ENCODE assay signal across 9 mouse cellular contexts in genomic region chr16:70353058-70353457, GRCm38 (mm10). TPM values are rescaled to one million over a fixed set of nuclear protein-coding genes. Genes with fewer than 3 reads are reported as not detected.
A peak's percentile ranks its signal among the peaks of the same experiment; 100 is the strongest.
DNase-seq lines count a peak whose midpoint lies in the region; ATAC-seq and TF ChIP-seq lines count a peak whose summit lies in the region.
"Had no signal": no experiment of that assay in that cellular context is flagged by ENCODE, and none has a peak within 500 bp of the region (broad histone marks: within the 10 kb centered on the region; RNA-seq: fewer than 3 reads in every experiment).

No protein-coding gene starts in this region.

- DNase-seq in gastrocnemius, adult 2 months = peak; percentile 82
- DNase-seq in gastrocnemius, postnatal 4 days (ENCODE audit: low spot score in 2 of 2) = no peak
- peak; percentile 95 for DNase-seq in adipocyte (ENCODE audit: low spot score)
- DNase-seq in heart, adult 8-10 months (ENCODE audit: low spot score) = peak; percentile 35
- peak; percentile 61 for DNase-seq in kidney, postnatal 10 days
- DNase-seq in spleen, postnatal 10 days (ENCODE audit: low spot score in 2 of 2) = no peak
- no peak for DNase-seq in right cerebral cortex, postnatal 14 days

- H3K27me3 ChIP-seq in stomach, embryonic 15.5 days (replicated peaks) = no peaks in the 10 kb centered on the region

- peak overlapping the region; percentile 40; the same call in 1 of the 2 replicates for H3K27ac ChIP-seq in gastrocnemius, adult 2 months
- no peak overlapping the region for H3K27ac ChIP-seq in stomach, embryonic 15.5 days

- WGBS in stomach, embryonic 15.5 days = 41% methylated on average over 2 of the region's 2 CpGs

- H3K9ac ChIP-seq in stomach, embryonic 15.5 days = no peak overlapping the region

- ATAC-seq in stomach, embryonic 15.5 days (ENCODE audit: insufficient read depth, low FRiP score, low read depth) = peak; percentile 72; the same call in 1 of the 2 replicates

- no peak overlapping the region for H3K4me3 ChIP-seq in gastrocnemius, adult 2 months
- no peak overlapping the region for H3K4me3 ChIP-seq in stomach, embryonic 15.5 days (replicated peaks)
- H3K4me3 ChIP-seq: erythroblast, embryonic 14.5 days had no signal

- TF ChIP-seq CTCF in gastrocnemius, adult 2 months (IDR thresholded peaks at IDR 0.05) = peak; percentile 69

- H3K36me3 ChIP-seq in stomach, embryonic 15.5 days = no peaks in the 10 kb centered on the region

- no peaks in the 10 kb centered on the region for H3K4me1 ChIP-seq in stomach, embryonic 15.5 days

- intact Hi-C loops in gastrocnemius, adult 2 months (cut with DNase I) = no loop called here

- H3K9me3 ChIP-seq in stomach, embryonic 15.5 days = no peaks in the 10 kb centered on the region

- H3K4me2 ChIP-seq in stomach, embryonic 15.5 days = no peak overlapping the region

RNA-seq across cellular contexts. Expression of gene Gbe1, which starts 39.3 kb away (rescaled TPM):
- total RNA-seq in gastrocnemius, adult 2 months (2021) = 10 to 100 TPM; 53.8 to 77.1 TPM
- total RNA-seq in gastrocnemius, postnatal 4 days (2021) = 10 to 100 TPM; 23.4 to 27.9 TPM
- 10 to 100 TPM; 47.6 to 53.7 (median 51.1) TPM for total RNA-seq in heart, adult 8-10 months (2022)
- polyA plus RNA-seq in stomach, embryonic 15.5 days (2015; fragmentation: Nextera tagmentation; extraction: Ambion mirVana) = 26.4 and 29.9 TPM in 2 replicates

Comparison
In these comparisons a context has a peak if more than half of its experiments do, and no peak if none do; other contexts are left out.
1. DNase-seq: peak in gastrocnemius, adult 2 months (single experiment), adipocyte (single experiment), heart, adult 8-10 months (single experiment) and kidney, postnatal 10 days (single experiment); none in gastrocnemius, postnatal 4 days (0 of 2), spleen, postnatal 10 days (0 of 2) and right cerebral cortex, postnatal 14 days (single experiment).